Mouse (Mus musculus): Measurements from ENCODE around the gene Haao. TPM values are rescaled to one million over a fixed set of nuclear protein-coding genes. Genes with fewer than 3 reads are reported as not detected.

Haao gene
- polyA plus RNA-seq (2012; rRNA removed), result 0.27 and 0.47 TPM in 2 replicates

DNA sequence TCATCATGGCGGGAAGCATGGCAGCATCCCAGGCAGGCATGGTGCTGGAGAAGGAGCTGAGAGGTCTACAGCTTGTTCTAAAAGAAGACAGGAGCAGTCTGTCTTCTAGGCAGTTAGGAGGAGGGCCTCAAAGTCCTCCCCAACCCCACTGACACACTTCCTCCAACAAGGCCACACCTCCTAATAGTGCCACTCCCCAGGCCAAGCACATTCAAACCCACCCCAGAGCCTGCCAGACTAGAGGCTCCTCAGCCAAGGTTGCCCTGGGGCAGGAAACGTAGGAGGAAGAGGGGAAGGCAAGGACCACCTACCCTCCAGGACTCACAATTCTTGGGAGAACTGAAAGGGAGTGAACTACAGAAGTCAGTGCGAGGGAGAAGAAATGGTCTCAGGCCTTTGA lies at the start of gene Haao:
Gene Haao, minus strand, starts transcription at position 149 of the 400 bp plus-strand sequence.

Other genes with a start within 250 kb of the Haao start
- 0.25 and 0.30 TPM in 2 replicates for gene Kcng3, start 216.1 kb downstream of the Haao start, polyA plus RNA-seq (2012; rRNA removed)
- gene Mta3, start 141.8 kb downstream of the Haao start, polyA plus RNA-seq (2012; rRNA removed), result 18.0 and 22.4 TPM in 2 replicates